ENCODE assay signal across 8 mouse cellular contexts in genomic region chr12:111413300-111413699, GRCm38 (mm10). TPM values are rescaled to one million over a fixed set of nuclear protein-coding genes. Genes with fewer than 3 reads are reported as not detected.
A peak's percentile ranks its signal among the peaks of the same experiment; 100 is the strongest.
DNase-seq lines count a peak whose midpoint lies in the region; ATAC-seq lines count a peak whose summit lies in the region.

No protein-coding gene starts in this region.

- intact Hi-C loops in gastrocnemius, postnatal 14 days (cut with DNase I; ENCODE audit: low total_unique reads): loop anchor here (5.0 kb wide), 1 partner anchor 141 kb away; the partner anchor contains the start of gene Amn
- intact Hi-C loops in left cerebral cortex, postnatal 14 days (cut with DNase I): no loop called here

- peak; percentile 41 for ATAC-seq in inflammation-experienced regulatory T-cells, adult 6 months

- DNase-seq in adrenal gland, adult (ENCODE audit: inconsistent age in 2 of 2, low spot score in 1 of 2): peak; percentile 91 to 96
- DNase-seq in embryo, embryonic 10 days (ENCODE audit: low spot score): peak; percentile 90
- peak; percentile 92 for DNase-seq in gastrocnemius, postnatal 14 days
- DNase-seq in left cerebral cortex, postnatal 14 days (ENCODE audit: low spot score in 2 of 2): peak; percentile 89 to 90
- DNase-seq in mesoderm, embryonic 11.5 days (ENCODE audit: low read depth, low spot score): peak; percentile 93
- peak; percentile 83 for DNase-seq in right cerebral cortex, postnatal 25 days
- DNase-seq in urinary bladder, postnatal 36 days (ENCODE audit: low spot score in 2 of 2): peak; percentile 85 to 90

RNA-seq across cellular contexts. Expression of gene Exoc3l4, which starts 3.5 kb away (rescaled TPM):
- 10 to 100 TPM; 12.8 to 23.8 TPM for total RNA-seq in gastrocnemius, postnatal 14 days (2021)
- not detected for polyA plus RNA-seq in inflammation-experienced regulatory T-cells, adult 6 months (2017; shearing (Covaris generic))
- total RNA-seq in left cerebral cortex, postnatal 14 days (2021): under 1 TPM; 0.62 to 0.70 TPM

RNA-seq across cellular contexts. Expression of gene Lbhd2, which starts 6.7 kb away (rescaled TPM):
- not detected for total RNA-seq in gastrocnemius, postnatal 14 days (2021)
- 1 to 10 TPM in 1 of 3 experiments, not detected in 2; 3.5 TPM for polyA plus RNA-seq in inflammation-experienced regulatory T-cells, adult 6 months (2017; shearing (Covaris generic))
- 1 to 10 TPM in 1 of 2 experiments, not detected in 1; 1.8 TPM for total RNA-seq in left cerebral cortex, postnatal 14 days (2021)

RNA-seq across cellular contexts. Expression of gene Tnfaip2, which starts 29.0 kb away (rescaled TPM):
- total RNA-seq in gastrocnemius, postnatal 14 days (2021): 10 to 100 TPM; 22.7 to 46.6 TPM
- polyA plus RNA-seq in inflammation-experienced regulatory T-cells, adult 6 months (2017; shearing (Covaris generic)): not detected
- total RNA-seq in left cerebral cortex, postnatal 14 days (2021): under 1 TPM; 0.40 to 0.93 TPM

RNA-seq across cellular contexts. Expression of gene Cdc42bpb, which starts 35.8 kb away (rescaled TPM):
- total RNA-seq in gastrocnemius, postnatal 14 days (2021): 10 to 100 TPM; 32.2 to 34.1 TPM
- polyA plus RNA-seq in inflammation-experienced regulatory T-cells, adult 6 months (2017; shearing (Covaris generic)): 1 to 10 TPM in 1 of 3 experiments, under 1 TPM in 2; 0.19 to 1.3 (median 0.67) TPM
- 100 to 1,000 TPM; 138 to 141 TPM for total RNA-seq in left cerebral cortex, postnatal 14 days (2021)

Comparison
In these comparisons a context has a peak if more than half of its experiments do, and no peak if none do; other contexts are left out.
1. Peak in every context shown above with its lines: DNase-seq and ATAC-seq.
2. RNA of gene Exoc3l4, which starts 3.5 kb away (total RNA-seq): 12.8 to 23.8 TPM in gastrocnemius, postnatal 14 days; 0.62 to 0.70 TPM in left cerebral cortex, postnatal 14 days; every median in the first group is over 4 times any median in the second.
3. RNA of gene Tnfaip2, which starts 29.0 kb away (total RNA-seq): 22.7 to 46.6 TPM in gastrocnemius, postnatal 14 days; 0.40 to 0.93 TPM in left cerebral cortex, postnatal 14 days; every median in the first group is over 10 times any median in the second.